Mouse (Mus musculus): ENCODE measurements around the gene Zfp385b. TPM values are rescaled to one million over a fixed set of nuclear protein-coding genes. Genes with fewer than 3 reads are reported as not detected.

Zfp385b gene
- polyA plus RNA-seq, 1 experiment from 2014 or later: 2.6 TPM

- no peak overlapping the region for H3K27ac ChIP-seq
- H3K4me3 ChIP-seq: no peak overlapping the region
- no peaks in the 10 kb centered on the region for H3K36me3 ChIP-seq
- H3K4me1 ChIP-seq: peaks cover 14% of the 10 kb centered on the region
- no peaks in the 10 kb centered on the region for H3K9me3 ChIP-seq
- 84% methylated on average over 8 of the region's 8 CpGs for WGBS
- H3K27me3 ChIP-seq (ENCODE audit: insufficient read depth, poor library complexity, severe bottlenecking): peaks cover 60% of the 10 kb centered on the region
- no peak for DNase-seq (ENCODE audit: low spot score)
These were observed 4.5 kb downstream of the Zfp385b start for GRCm38 (mm10) chr2:77814896-77815295.

- no peak for DNase-seq (ENCODE audit: low spot score)
- H3K4me3 ChIP-seq: no peak overlapping the region
- WGBS: 81% methylated on average over 3 of the region's 3 CpGs
- H3K4me1 ChIP-seq: peaks cover 14% of the 10 kb centered on the region
- peaks cover 47% of the 10 kb centered on the region for H3K27me3 ChIP-seq (ENCODE audit: insufficient read depth, poor library complexity, severe bottlenecking)
- H3K36me3 ChIP-seq: no peaks in the 10 kb centered on the region
- no peaks in the 10 kb centered on the region for H3K9me3 ChIP-seq
- H3K27ac ChIP-seq: no peak overlapping the region
These were observed 6.4 kb downstream of the Zfp385b start for GRCm38 (mm10) chr2:77813029-77813428.

- H3K4me1 ChIP-seq: peaks cover 1% of the 10 kb centered on the region
- 89% methylated on average over 5 of the region's 5 CpGs for WGBS
- no peak for DNase-seq (ENCODE audit: low spot score)
These were observed 8.7 kb downstream of the Zfp385b start for GRCm38 (mm10) chr2:77810748-77811147.

GRCm38 (mm10) chr2:77804781-77805180 is 14.7 kb downstream of the Zfp385b start:
- WGBS: 86% methylated on average over 7 of the region's 7 CpGs
- Histone ChIP-seq H3K27me3 (ENCODE audit: insufficient read depth, poor library complexity, severe bottlenecking) (no peaks in the 10 kb centered on the region), H3K36me3 (no peaks in the 10 kb centered on the region), H3K9me3 (no peaks in the 10 kb centered on the region), H3K4me3 (no peak overlapping the region), H3K27ac (no peak overlapping the region), H3K4me1 (no peaks in the 10 kb centered on the region)
- DNase-seq (ENCODE audit: low spot score): no peak

More at GRCm38 (mm10) chr2:77810748-77811147, 8.7 kb downstream of the Zfp385b start:
- no peaks in the 10 kb centered on the region for H3K9me3 ChIP-seq
- peaks cover 27% of the 10 kb centered on the region for H3K27me3 ChIP-seq (ENCODE audit: insufficient read depth, poor library complexity, severe bottlenecking)
- no peak overlapping the region for H3K27ac ChIP-seq
- no peaks in the 10 kb centered on the region for H3K36me3 ChIP-seq
- no peak overlapping the region for H3K4me3 ChIP-seq

GRCm38 (mm10) chr2:77802291-77802690 is 17.1 kb downstream of the Zfp385b start:
- 83% methylated on average over 3 of the region's 3 CpGs for WGBS
- no peak overlapping the region for H3K4me3 ChIP-seq

DNA sequence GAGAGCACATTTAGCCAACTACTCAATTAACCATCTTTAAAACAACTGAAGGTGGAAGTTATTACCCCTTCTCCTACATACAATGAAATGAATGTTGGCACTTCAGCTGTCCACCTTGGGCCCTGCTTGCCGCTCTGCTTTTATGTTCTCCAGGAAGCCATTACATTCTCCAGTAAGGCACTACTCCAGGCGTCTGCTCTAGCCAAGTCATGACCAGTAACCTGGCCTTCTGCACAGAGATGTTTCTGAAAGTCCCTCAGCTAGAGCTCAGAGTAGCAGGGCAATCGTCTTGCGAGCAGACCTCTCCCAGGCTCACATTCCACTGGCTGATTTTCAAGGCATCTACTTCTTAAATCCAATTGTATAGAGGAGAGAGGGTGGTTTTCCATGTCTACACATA is 18.0 kb downstream of the Zfp385b start:
- H3K4me1 ChIP-seq: no peaks in the 10 kb centered on the region
- H3K9me3 ChIP-seq: no peaks in the 10 kb centered on the region
- no peaks in the 10 kb centered on the region for H3K36me3 ChIP-seq
- 80% methylated on average over 4 of the region's 4 CpGs for WGBS
- no peak for DNase-seq (ENCODE audit: low spot score)
- H3K4me3 ChIP-seq: no peak overlapping the region
- no peaks in the 10 kb centered on the region for H3K27me3 ChIP-seq (ENCODE audit: insufficient read depth, poor library complexity, severe bottlenecking)
- no peak overlapping the region for H3K27ac ChIP-seq

More at GRCm38 (mm10) chr2:77802291-77802690, 17.1 kb downstream of the Zfp385b start:
- Histone ChIP-seq H3K27me3 (ENCODE audit: insufficient read depth, poor library complexity, severe bottlenecking) (no peaks in the 10 kb centered on the region), H3K36me3 (no peaks in the 10 kb centered on the region), H3K9me3 (no peaks in the 10 kb centered on the region), H3K27ac (no peak overlapping the region), H3K4me1 (no peaks in the 10 kb centered on the region)
- DNase-seq (ENCODE audit: low spot score): no peak

DNA sequence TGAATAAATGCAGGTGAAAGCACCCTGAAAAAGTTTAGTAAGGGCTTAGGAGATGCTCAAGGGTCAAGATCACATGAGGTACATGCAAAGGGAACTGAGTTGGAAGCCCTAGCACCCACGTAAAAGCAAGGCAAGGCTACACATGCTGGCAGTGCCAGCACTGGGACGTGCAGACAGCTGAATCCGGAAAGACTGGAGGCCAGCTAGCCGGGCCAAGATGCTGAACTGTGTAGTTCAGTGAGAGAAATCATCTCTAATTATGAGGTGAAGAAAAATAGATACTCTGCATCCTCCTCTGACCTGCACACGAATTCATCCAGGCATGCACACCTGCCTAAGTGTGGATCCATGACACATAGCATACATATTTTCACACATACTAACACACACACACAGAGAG is 18.4 kb downstream of the Zfp385b start:
- DNase-seq (ENCODE audit: low spot score): no peak
- WGBS: 80% methylated on average over 5 of the region's 5 CpGs
- no peaks in the 10 kb centered on the region for H3K36me3 ChIP-seq
- H3K27ac ChIP-seq: no peak overlapping the region
- H3K4me3 ChIP-seq: no peak overlapping the region
- H3K27me3 ChIP-seq (ENCODE audit: insufficient read depth, poor library complexity, severe bottlenecking): no peaks in the 10 kb centered on the region
- no peaks in the 10 kb centered on the region for H3K9me3 ChIP-seq
- H3K4me1 ChIP-seq: no peaks in the 10 kb centered on the region

- Histone ChIP-seq H3K27me3 (ENCODE audit: insufficient read depth, poor library complexity, severe bottlenecking) (no peaks in the 10 kb centered on the region), H3K4me3 (no peak overlapping the region), H3K36me3 (no peaks in the 10 kb centered on the region), H3K27ac (no peak overlapping the region), H3K9me3 (no peaks in the 10 kb centered on the region), H3K4me1 (no peaks in the 10 kb centered on the region)
- DNase-seq (ENCODE audit: low spot score): no peak
- 65% methylated on average over 5 of the region's 5 CpGs for WGBS
These were observed 22.2 kb downstream of the Zfp385b start for GRCm38 (mm10) chr2:77797233-77797632.

DNA sequence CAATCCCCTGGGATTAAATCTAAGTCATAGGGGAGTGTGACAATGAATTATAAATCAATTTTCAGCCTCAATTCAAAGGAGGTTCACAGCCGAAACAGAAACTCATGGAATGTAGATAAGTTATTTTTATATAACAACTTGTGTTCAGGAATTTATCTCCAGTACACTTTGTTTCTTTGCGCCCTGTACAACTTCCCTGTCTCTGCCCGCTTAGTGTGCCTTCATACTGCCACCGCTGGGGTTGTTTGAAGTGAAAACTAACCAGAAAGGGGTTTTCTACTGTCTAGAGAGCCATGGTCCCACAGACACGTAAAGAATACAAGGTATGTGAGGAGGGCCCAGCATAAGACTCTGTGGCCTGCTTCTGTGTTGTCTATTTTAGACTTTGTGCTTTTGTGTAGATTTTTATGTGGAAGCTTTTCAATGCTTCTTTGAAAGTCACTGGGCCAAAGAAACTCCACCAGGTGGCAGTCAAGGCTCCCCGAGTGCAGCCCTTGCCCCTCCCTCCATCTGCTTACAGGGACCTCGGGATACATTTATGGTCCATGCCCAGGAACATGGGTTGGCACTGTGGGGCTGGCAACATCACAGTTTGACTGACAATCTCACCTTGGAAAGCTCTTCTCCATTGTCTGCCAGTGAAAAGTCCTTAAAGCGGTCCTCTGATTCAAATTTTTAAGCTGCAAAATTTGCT is 23.4 kb downstream of the Zfp385b start:
- no peaks in the 10 kb centered on the region for H3K4me1 ChIP-seq
- H3K27me3 ChIP-seq (ENCODE audit: insufficient read depth, poor library complexity, severe bottlenecking): no peaks in the 10 kb centered on the region
- H3K36me3 ChIP-seq: no peaks in the 10 kb centered on the region
- DNase-seq (ENCODE audit: low spot score): no peak
- WGBS: 61% methylated on average over 8 of the region's 8 CpGs
- no peak overlapping the region for H3K4me3 ChIP-seq
- no peak overlapping the region for H3K27ac ChIP-seq
- no peaks in the 10 kb centered on the region for H3K9me3 ChIP-seq

DNA sequence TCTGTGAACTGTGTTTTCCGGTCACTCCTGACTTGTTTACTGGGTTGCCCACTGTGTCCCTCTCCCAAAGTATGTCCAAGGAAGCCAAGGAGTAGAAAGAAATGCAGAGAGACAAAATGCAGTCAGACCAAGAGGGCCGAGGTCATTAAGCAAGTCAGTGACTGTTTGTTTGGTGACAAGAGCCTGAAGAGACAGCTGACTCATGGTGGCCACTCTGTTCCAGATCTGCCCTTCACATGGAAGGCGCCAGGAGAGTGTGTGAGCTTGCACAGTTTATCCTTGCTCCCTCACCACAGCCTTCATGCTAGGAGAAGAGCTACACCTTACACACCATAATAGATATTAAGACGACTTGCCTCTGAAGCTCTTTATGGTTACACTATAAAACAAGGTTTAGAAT is 28.6 kb downstream of the Zfp385b start:
- no peaks in the 10 kb centered on the region for H3K4me1 ChIP-seq
- H3K9me3 ChIP-seq: no peaks in the 10 kb centered on the region
- WGBS: 76% methylated on average over 4 of the region's 4 CpGs
- no peak overlapping the region for H3K27ac ChIP-seq
- no peaks in the 10 kb centered on the region for H3K27me3 ChIP-seq (ENCODE audit: insufficient read depth, poor library complexity, severe bottlenecking)
- no peak for DNase-seq (ENCODE audit: low spot score)
- no peak overlapping the region for H3K4me3 ChIP-seq
- no peaks in the 10 kb centered on the region for H3K36me3 ChIP-seq

DNA sequence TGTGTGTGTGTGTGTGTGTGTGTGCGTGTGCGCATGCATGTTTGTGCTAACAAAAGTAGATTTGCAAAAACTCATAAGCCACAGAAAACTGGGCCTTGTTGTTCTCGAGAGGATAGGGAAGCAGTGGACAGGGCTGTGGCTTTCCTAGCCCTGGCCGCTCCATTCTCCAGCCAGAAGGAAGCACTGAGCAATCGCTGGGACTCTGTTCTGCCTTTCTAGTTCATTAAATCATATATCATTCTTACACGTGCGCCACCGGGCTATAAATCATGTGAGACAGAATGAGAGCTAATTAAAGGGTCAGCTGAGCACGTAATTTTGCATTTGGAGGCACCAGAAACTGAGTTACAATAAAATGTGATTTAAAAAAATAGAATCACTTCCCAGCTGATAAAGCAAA is 29.1 kb downstream of the Zfp385b start:
- no peak for DNase-seq (ENCODE audit: low spot score)
- WGBS: 85% methylated on average over 9 of the region's 9 CpGs
- H3K4me3 ChIP-seq: no peak overlapping the region
- H3K9me3 ChIP-seq: no peaks in the 10 kb centered on the region
- no peaks in the 10 kb centered on the region for H3K27me3 ChIP-seq (ENCODE audit: insufficient read depth, poor library complexity, severe bottlenecking)
- H3K36me3 ChIP-seq: no peaks in the 10 kb centered on the region
- H3K4me1 ChIP-seq: no peaks in the 10 kb centered on the region
- no peak overlapping the region for H3K27ac ChIP-seq

GRCm38 (mm10) chr2:77781390-77781789 is 38.0 kb downstream of the Zfp385b start:
- no peak overlapping the region for H3K27ac ChIP-seq
- H3K4me3 ChIP-seq: no peak overlapping the region
- H3K36me3 ChIP-seq: no peaks in the 10 kb centered on the region
- DNase-seq (ENCODE audit: low spot score): no peak
- 87% methylated on average over 7 of the region's 7 CpGs for WGBS
- H3K27me3 ChIP-seq (ENCODE audit: insufficient read depth, poor library complexity, severe bottlenecking): no peaks in the 10 kb centered on the region
- H3K9me3 ChIP-seq: no peaks in the 10 kb centered on the region
- 0 out of 2 replicates have a peak, but pooled peaks cover 8% of the 10 kb centered on the region for H3K4me1 ChIP-seq

- Histone ChIP-seq H3K4me1 (peaks cover 18% of the 10 kb centered on the region), H3K4me3 (no peak overlapping the region), H3K27me3 (ENCODE audit: insufficient read depth, poor library complexity, severe bottlenecking) (no peaks in the 10 kb centered on the region), H3K9me3 (no peaks in the 10 kb centered on the region), H3K36me3 (no peaks in the 10 kb centered on the region), H3K27ac (no peak overlapping the region)
- 53% methylated on average over 6 of the region's 6 CpGs for WGBS
- no peak for DNase-seq (ENCODE audit: low spot score)
These were observed 41.7 kb downstream of the Zfp385b start for GRCm38 (mm10) chr2:77777781-77778180.
